Mouse (Mus musculus) thymus, postnatal 36 days (tissue): ENCODE measurements at regions not wholly inside any gene's neighbourhood (a gene's known extent, or its start where the extent isn't known, plus 50 kb on each side); places are given as distances from the start of the nearest gene placed in this dataset.

Experiments
- DNase-seq, 2 experiments: peaks; one replicate each; pipeline ENCODE4 v3.0.0; 2022; ENCODE audit warnings: mixed read lengths in 2 of 2

DNA sequence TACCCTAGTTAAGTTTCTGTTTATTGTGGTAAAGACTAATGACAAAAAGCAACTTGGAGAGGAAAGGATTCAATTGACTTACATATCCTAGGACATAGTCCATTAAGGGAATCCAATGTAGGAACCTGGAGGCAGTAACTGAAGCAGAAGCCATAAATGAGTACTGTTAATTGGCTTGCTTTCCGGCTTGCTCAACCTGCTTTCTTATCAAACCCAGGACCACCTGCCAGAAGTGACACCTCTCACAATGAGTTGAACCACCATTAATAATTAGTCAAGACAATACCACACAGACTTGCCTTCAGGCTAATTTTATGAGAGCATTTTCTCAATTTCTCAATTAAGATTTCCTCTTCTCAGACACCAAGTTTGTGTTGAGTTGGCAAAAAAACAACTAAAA is 148.8 kb downstream of the Ccser2 start:
- DNase-seq = no peak

- no peak for DNase-seq
Measured at GRCm38 (mm10) chr14:36802418-36802817, 166.2 kb downstream of the Ccser2 start.

GRCm38 (mm10) chr14:36799820-36800219 is 168.8 kb downstream of the Ccser2 start:
- DNase-seq = no peak

GRCm38 (mm10) chr14:36781882-36782281 is 186.7 kb downstream of the Ccser2 start:
- no peak for DNase-seq

- no peak for DNase-seq
Measured at GRCm38 (mm10) chr14:36778956-36779355, 189.6 kb downstream of the Ccser2 start.

GRCm38 (mm10) chr14:36774349-36774748 is 194.2 kb downstream of the Ccser2 start:
- DNase-seq = no peak

DNA sequence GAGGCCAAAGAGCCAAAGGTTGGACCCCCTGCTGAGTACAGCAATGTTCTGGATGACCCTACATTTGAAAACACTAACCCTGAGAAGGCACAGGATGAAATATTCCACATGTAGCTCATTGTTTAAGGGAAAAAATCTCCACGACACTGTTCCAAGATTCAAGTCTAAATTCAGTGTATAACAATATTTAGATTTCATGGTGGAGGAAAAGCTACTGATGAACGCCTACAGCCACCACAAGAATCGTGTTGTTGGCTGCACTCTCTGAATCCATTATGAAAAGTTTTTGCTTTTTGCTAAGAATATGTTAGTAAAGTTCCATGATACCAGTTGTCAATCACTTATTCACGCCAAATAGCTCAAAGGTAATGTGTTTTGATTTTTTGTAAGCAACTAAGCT is 204.2 kb downstream of the Ccser2 start:
- DNase-seq = no peak

- DNase-seq = no peak
Measured at GRCm38 (mm10) chr14:36756056-36756455, 212.5 kb downstream of the Ccser2 start.

DNA sequence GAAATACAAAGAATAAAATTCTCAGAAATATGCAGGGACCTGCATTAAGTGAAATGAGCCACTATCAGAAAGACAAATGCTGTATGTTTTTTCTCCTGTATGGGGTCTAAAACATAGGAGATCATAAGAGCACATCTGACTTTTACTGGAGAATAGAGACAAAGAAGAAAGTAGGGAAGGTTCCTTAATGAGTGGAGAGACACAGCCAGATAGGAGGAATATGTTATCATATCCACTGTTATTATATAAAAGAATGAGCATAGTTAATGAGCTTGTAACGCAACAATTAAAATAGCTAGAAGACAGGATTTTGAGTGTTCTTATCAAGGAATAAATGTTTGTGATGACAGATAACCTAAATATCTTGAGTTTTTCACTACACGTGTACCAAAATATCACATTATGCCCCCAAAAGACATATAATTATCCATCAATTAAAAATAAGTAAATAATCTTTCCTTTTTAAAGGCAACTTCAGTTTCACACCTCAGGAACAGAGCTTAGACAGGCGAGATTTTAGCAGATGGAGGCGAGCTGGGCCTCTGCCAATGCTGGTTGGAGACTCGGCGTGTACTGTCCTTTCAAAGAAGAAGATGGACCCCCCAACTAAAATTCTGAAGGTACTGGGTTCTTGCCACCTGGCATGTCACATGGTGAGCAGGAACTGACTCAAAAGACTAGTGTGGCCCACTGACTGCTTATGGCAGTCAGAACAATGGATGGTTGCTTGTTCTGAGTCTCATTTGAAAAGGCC is 220.3 kb downstream of the Ccser2 start:
- DNase-seq = no peak

- DNase-seq = no peak
Measured at GRCm38 (mm10) chr14:36731095-36731494, 237.5 kb downstream of the Ccser2 start.

DNA sequence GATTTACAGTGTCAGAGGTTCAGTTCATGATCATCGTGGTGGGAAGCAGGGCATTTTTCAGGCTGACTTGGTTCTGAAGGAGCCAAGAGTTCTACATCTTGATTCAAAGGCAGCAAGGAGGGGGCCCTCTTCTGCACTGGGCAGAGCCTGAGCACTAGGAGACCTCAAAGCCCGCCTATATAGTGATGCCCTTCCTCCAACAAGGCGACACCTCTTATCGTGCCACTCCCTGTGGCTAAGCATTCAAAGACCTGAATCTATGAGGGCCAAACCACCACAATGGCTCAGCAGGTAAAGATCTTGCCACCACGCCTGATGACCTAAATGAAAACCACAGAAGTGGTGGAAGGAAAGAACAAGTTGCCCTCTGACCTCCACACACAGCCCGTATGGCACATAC is 242.5 kb downstream of the Ccser2 start:
- DNase-seq = no peak

- no peak for DNase-seq
Measured at GRCm38 (mm10) chr14:36715684-36716083, 252.9 kb downstream of the Ccser2 start.

DNA sequence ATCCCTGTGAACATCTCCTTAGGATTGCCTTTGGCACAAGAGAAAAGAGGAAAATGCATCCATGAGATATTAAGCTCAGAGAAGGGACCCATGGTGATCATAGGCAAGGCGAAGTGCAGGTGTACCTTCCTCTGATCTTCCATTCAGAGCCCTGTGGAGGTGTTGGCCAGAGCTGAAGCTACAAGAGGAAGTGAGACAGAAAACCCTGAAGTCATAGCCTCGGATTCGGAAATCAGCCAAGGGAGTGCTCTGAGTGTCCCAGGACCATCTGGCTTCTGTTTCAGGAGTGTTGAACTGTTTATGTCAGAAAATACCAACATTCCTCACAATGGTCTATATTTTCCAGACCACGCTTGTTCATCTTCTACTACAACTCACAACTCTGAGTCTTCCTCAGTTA is 271.6 kb downstream of the Ccser2 start:
- DNase-seq = no peak

DNA sequence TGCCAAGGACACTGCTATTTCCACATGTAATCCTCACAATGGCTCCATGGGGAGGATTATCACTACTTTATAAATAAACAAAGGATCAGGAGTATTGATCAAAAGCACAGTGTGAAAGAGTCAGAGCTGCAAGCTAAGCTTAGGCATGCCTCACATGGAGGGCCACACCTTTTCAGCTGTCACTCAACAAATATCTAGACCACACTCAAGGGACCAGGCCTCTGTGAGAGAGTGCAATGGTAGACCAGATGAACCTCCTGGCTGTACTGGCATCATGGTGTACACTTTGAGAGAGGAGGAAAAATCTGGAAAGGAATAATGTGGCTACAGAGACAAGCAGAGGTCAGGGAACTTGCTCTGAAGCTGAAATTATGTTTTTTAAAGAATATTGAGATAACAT is 276.6 kb downstream of the Ccser2 start:
- DNase-seq = no peak

- no peak for DNase-seq
Measured at GRCm38 (mm10) chr14:36691018-36691417, 277.6 kb downstream of the Ccser2 start.

DNA sequence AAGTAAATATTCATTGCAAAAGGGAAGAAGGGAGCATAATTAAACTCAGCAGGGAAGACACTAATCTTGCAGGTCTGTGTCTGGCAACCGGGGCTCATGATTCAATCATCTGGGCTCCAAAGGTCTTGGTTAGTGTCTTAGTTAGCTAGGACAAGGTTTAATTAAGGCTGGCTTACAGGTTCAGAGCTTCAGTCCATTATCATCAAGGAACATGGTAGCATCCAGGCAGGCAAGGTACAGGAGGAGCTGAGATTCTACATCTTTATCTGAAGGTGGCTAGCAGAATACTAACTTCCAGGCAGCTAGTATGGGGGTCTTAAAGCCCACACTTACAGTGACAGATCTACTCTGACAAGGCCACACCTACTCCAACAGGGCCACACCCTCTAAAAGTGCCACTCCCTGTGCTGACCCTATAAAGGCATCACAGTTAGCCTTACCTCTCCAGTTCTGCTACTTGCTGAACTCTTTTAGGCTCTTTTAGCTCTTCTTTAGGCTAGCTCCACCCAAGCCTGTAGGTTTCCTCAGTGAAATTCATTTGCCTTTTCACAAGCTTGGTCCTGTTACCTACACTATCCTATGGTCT is 309.8 kb downstream of the Ccser2 start:
- no peak for DNase-seq

GRCm38 (mm10) chr14:36658193-36658592 is 310.4 kb downstream of the Ccser2 start:
- DNase-seq = no peak

- no peak for DNase-seq
Measured at GRCm38 (mm10) chr14:36652982-36653557, 315.5 kb downstream of the Ccser2 start.

GRCm38 (mm10) chr14:36651053-36651735 is 317.4 kb downstream of the Ccser2 start:
- DNase-seq = no peak

DNA sequence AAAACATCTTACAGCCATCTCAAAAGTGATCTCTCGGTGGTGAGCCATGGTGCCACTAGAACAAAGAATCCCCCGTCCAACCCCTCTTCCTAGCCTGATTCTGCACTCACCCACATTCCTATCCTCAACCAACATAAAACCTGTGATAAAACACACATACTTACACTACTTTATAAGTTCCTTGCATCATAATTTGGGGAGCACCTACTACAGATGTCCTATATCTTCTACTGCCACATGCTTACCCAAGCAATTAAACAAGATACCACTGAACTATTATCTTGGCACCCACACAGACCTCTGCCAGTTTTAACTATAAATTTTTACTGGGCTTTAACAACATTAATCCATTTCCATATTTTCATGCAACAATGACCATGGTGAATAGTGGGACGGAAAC is 321.9 kb downstream of the Ccser2 start:
- no peak for DNase-seq

- no peak for DNase-seq
Measured at GRCm38 (mm10) chr14:36646237-36646636, 322.3 kb downstream of the Ccser2 start.

DNA sequence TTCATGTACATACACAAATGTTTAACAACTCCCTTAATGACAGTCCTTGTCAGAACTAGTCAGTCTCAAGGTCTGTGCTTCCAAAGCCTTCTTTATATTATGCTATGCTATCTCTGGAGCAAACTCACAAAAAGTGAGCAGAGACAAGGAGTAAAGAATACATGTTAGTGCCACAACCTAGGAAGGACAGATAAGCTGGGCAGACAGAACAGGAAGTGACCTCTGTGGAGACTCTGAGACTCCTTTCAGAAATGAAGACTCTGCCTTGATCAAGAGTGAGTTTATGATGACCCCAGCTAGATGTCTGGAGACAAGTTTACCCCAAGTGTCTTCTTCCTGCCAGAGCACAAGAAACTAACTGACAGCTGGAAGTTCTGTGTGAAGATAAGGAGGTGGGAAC is 343.8 kb downstream of the Ccser2 start:
- no peak for DNase-seq

DNA sequence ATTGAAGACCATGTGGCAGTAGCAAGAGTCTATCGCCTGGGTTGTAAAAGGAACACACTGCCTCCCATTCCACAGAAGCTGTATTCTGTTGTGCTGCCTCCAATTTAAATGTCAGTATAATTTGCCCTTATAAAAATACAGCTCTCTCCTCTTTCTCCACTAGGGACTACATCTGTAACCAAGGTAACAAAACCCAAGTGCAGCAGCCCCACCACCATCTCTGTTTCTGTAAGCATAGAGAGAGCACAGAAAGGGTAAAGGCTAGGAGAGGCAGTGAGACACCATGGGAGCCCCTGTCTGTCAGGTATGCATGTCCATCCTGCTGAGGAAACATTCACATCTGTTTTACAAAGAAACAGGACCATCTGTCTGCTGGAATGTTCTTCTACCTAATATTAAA is 344.4 kb downstream of the Ccser2 start:
- DNase-seq = no peak

DNA sequence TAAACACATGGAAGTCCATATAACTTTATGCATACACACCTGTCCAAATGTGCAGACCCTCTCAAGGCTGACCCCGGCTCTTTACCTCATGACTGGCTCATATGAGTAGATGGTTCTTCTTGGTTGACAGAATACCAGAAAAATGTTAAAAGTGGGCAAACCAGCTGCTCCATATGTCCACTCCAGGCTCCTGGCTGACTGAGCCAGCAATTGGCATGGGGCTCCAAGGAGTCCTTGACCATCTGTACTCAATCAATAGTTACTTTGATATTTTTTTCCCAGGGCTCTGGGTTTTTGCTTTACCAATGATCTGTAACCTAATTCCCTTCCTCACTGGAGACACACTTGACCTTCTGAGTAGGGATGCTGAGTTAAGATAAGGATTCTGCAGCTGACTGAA is 345.5 kb downstream of the Ccser2 start:
- DNase-seq = no peak
